Mouse (Mus musculus): Measurements from ENCODE around the gene Epha8. TPM values are rescaled to one million over a fixed set of nuclear protein-coding genes. Genes with fewer than 3 reads are reported as not detected.

The Epha8 gene
- total and polyA plus RNA-seq, 3 experiments: 0.03 TPM; not detected in 2

GRCm38 (mm10) chr4:136934746-136935613 is 21.6 kb downstream of the Epha8 start:
- DNase-seq (ENCODE audit: low read depth, low spot score): no peak
- Histone ChIP-seq H3K27ac (ENCODE audit: control insufficient read depth, low read depth, low read length) (no peak overlapping the region), H3K9me3 (replicated peaks; ENCODE audit: insufficient read depth, low read length) (no peaks in the 10 kb centered on the region), H3K79me2 (ENCODE audit: control insufficient read depth, insufficient read depth, low read length, poor library complexity) (no peaks in the 10 kb centered on the region), H3K36me3 (ENCODE audit: control insufficient read depth in 1 of 2, insufficient read depth in 2 of 2, low read length in 2 of 2) (no peaks in the 10 kb centered on the region; a peak in 1 of 4 replicates), H3K4me1 (ENCODE audit: control insufficient read depth in 1 of 2, insufficient read depth in 2 of 2, low read length in 2 of 2) (peaks cover 0 to 7% of the 10 kb centered on the region in 2 experiments; a peak in 2 of 4 replicates), H3K4me3 (ENCODE audit: control insufficient read depth in 1 of 2, insufficient read depth in 1 of 2, low read depth in 2 of 2, low read length in 2 of 2) (no peak overlapping the region), H3K27me3 (ENCODE audit: control insufficient read depth in 1 of 2, insufficient read depth in 2 of 2, low read length in 2 of 2) (no peaks in the 10 kb centered on the region; a peak in 1 of 4 replicates), H3K9ac (ENCODE audit: control insufficient read depth, low read depth, low read length, poor library complexity, severe bottlenecking) (no peak overlapping the region)
- no peak for TF ChIP-seq ZKSCAN1 (IDR thresholded peaks at IDR 0.05; ENCODE audit: low read depth, low read length)
- TF ChIP-seq HCFC1 (IDR thresholded peaks at IDR 0.05; ENCODE audit: low read depth, low read length): no peak
- TF ChIP-seq GATA1 (IDR thresholded peaks at IDR 0.05; ENCODE audit: low read depth, low read length): no peak
- TF ChIP-seq POLR2AphosphoS5 (IDR thresholded peaks at IDR 0.05; ENCODE audit: borderline replicate concordance, low read depth, low read length): no peak
- no peak for TF ChIP-seq ZC3H11A (IDR thresholded peaks at IDR 0.05; ENCODE audit: low read depth, low read length)
- TF ChIP-seq ZMIZ1 (IDR thresholded peaks at IDR 0.05; ENCODE audit: low read depth, low read length): no peak
- no peak for TF ChIP-seq MEF2A (IDR thresholded peaks at IDR 0.05; ENCODE audit: extremely low read depth, insufficient replicate concordance, low read depth, low read length, poor library complexity, severe bottlenecking)
- no peak for TF ChIP-seq USF1 (IDR thresholded peaks at IDR 0.05; ENCODE audit: low read depth, low read length)
- TF ChIP-seq MAZ (IDR thresholded peaks at IDR 0.05; ENCODE audit: low read depth, low read length): no peak
- TF ChIP-seq CTCF (IDR thresholded peaks at IDR 0.05 in 2 of 3, conservative IDR thresholded peaks at IDR 0.05 in 1 of 3; ENCODE audit: control insufficient read depth in 1 of 3, insufficient read depth in 1 of 3, low read depth in 2 of 3, low read length in 3 of 3, poor library complexity in 1 of 3, severe bottlenecking in 1 of 3): no peak

- H3K27me3 ChIP-seq (ENCODE audit: control insufficient read depth in 1 of 2, insufficient read depth in 2 of 2, low read length in 2 of 2): no peaks in the 10 kb centered on the region
- H3K27ac ChIP-seq (ENCODE audit: control insufficient read depth, low read depth, low read length): no peak overlapping the region
- peak overlapping the region; percentile 24; the same call in 1 of the 2 replicates for H3K9ac ChIP-seq (ENCODE audit: control insufficient read depth, low read depth, low read length, poor library complexity, severe bottlenecking)
- peak; percentile 90 for DNase-seq (ENCODE audit: low read depth, low spot score)
- H3K79me2 ChIP-seq (ENCODE audit: control insufficient read depth, insufficient read depth, low read length, poor library complexity): no peaks in the 10 kb centered on the region
- no peaks in the 10 kb centered on the region for H3K9me3 ChIP-seq (replicated peaks; ENCODE audit: insufficient read depth, low read length)
- no peaks in the 10 kb centered on the region; a peak in 1 of 4 replicates for H3K36me3 ChIP-seq (ENCODE audit: control insufficient read depth in 1 of 2, insufficient read depth in 2 of 2, low read length in 2 of 2)
- peak; percentile 92 for TF ChIP-seq MXI1 (IDR thresholded peaks at IDR 0.05; ENCODE audit: low read depth, low read length)
- TF ChIP-seq TAL1 (IDR thresholded peaks at IDR 0.05; ENCODE audit: low read length): peak; percentile 94
- TF ChIP-seq NRF1 (IDR thresholded peaks at IDR 0.05; ENCODE audit: insufficient read depth, low read depth, low read length, poor library complexity, severe bottlenecking): peak; percentile 47; the same call in 1 of the 2 replicates
- peak; percentile 89 for TF ChIP-seq ETS1 (IDR thresholded peaks at IDR 0.05; ENCODE audit: low read depth, low read length)
- TF ChIP-seq HCFC1 (IDR thresholded peaks at IDR 0.05; ENCODE audit: low read depth, low read length): no peak
- peak; percentile 89 for TF ChIP-seq MAX (IDR thresholded peaks at IDR 0.05; ENCODE audit: low read length)
- TF ChIP-seq USF1 (IDR thresholded peaks at IDR 0.05; ENCODE audit: low read depth, low read length): peak; percentile 77
- peak; percentile 93 for TF ChIP-seq GATA1 (IDR thresholded peaks at IDR 0.05; ENCODE audit: low read depth, low read length)
- TF ChIP-seq ZNF384 (IDR thresholded peaks at IDR 0.05; ENCODE audit: low read depth, low read length): no peak
- TF ChIP-seq MAFK (IDR thresholded peaks at IDR 0.05; ENCODE audit: borderline replicate concordance, low read depth, low read length): 0 out of 2 replicates have a peak, but pooled peaks have one; percentile 39
- TF ChIP-seq BHLHE40 (IDR thresholded peaks at IDR 0.05; ENCODE audit: borderline replicate concordance, low read depth, low read length): peak; percentile 98
- TF ChIP-seq RAD21 (IDR thresholded peaks at IDR 0.05; ENCODE audit: low read depth, low read length): no peak
- no peak for TF ChIP-seq CHD1 (IDR thresholded peaks at IDR 0.05; ENCODE audit: low read depth, low read length)
- TF ChIP-seq EP300 (IDR thresholded peaks at IDR 0.05; ENCODE audit: low read depth in 1 of 2, low read length in 2 of 2): peak; percentile 86 to 91
- peak; percentile 90 for TF ChIP-seq MYC (IDR thresholded peaks at IDR 0.05; ENCODE audit: low read depth, low read length)
- peak; percentile 87 for TF ChIP-seq SIN3A (IDR thresholded peaks at IDR 0.05; ENCODE audit: low read length)
- TF ChIP-seq POLR2A (IDR thresholded peaks at IDR 0.05; ENCODE audit: control insufficient read depth in 1 of 2, insufficient read depth in 1 of 2, low read depth in 1 of 2, low read length in 2 of 2, poor library complexity in 1 of 2): no peak
- TF ChIP-seq TCF12 (IDR thresholded peaks at IDR 0.05; ENCODE audit: low read depth, low read length): peak; percentile 93
- peak overlapping the region; percentile 18 to 36; a peak in 3 of 4 replicates for H3K4me3 ChIP-seq (ENCODE audit: control insufficient read depth in 1 of 2, insufficient read depth in 1 of 2, low read depth in 2 of 2, low read length in 2 of 2)
- peaks cover 0 to 14% of the 10 kb centered on the region in 2 experiments; a peak in 2 of 4 replicates for H3K4me1 ChIP-seq (ENCODE audit: control insufficient read depth in 1 of 2, insufficient read depth in 2 of 2, low read length in 2 of 2)
These were observed 26.1 kb downstream of the Epha8 start for GRCm38 (mm10) chr4:136930474-136930873.

Measured in MEL (cell line).